Mouse (Mus musculus) liver, embryonic 13.5 days (tissue): ENCODE data around the gene Zfp335. TPM values are rescaled to one million over a fixed set of nuclear protein-coding genes. Genes with fewer than 3 reads are reported as not detected.

Experiments used
- ATAC-seq: fragments of 200-750 bp; cut with Nextera tagmentation; 2 replicates; pipeline ENCODE4 v1.8.0; 2017; ENCODE audit warnings: low read depth, mild to moderate bottlenecking, moderate number of reproducible peaks, moderate library complexity
- DNase-seq: peaks from one replicate; pipeline ENCODE4 v3.0.0; 2022
- H3K27ac ChIP-seq: fragments of 300-500 bp; sonication (generic); 2 replicates; pipeline ENCODE4 v1.5.1; 2015; ENCODE audit warnings: moderate library complexity, mild to moderate bottlenecking, inconsistent platforms
- H3K27me3 ChIP-seq: fragments of 300-500 bp; sonication (generic); 2 replicates; pipeline ENCODE4 v1.6.1; 2015; ENCODE audit warnings: mild to moderate bottlenecking, inconsistent platforms
- H3K36me3 ChIP-seq: fragments of 300-500 bp; sonication (generic); 2 replicates; pipeline ENCODE4 v1.6.1; 2015; ENCODE audit warnings: mild to moderate bottlenecking, inconsistent platforms
- H3K4me1 ChIP-seq: fragments of 300-500 bp; sonication (generic); replicated peaks from 2 replicates; pipeline ENCODE4 v1.6.1; 2015; ENCODE audit warnings: inconsistent platforms
- H3K4me2 ChIP-seq: fragments of 300-500 bp; sonication (generic); 2 replicates; pipeline ENCODE4 v1.6.1; 2015; ENCODE audit warnings: inconsistent platforms, mild to moderate bottlenecking, moderate library complexity
- H3K4me3 ChIP-seq: fragments of 300-500 bp; sonication (generic); replicated peaks from 2 replicates; pipeline ENCODE4 v1.5.1; 2015; ENCODE audit warnings: mild to moderate bottlenecking, inconsistent platforms
- H3K9ac ChIP-seq: fragments of 300-500 bp; sonication (generic); 2 replicates; pipeline ENCODE4 v1.6.1; 2015; ENCODE audit warnings: mild to moderate bottlenecking, inconsistent platforms
- H3K9me3 ChIP-seq: fragments of 300-500 bp; sonication (generic); replicated peaks from 2 replicates; pipeline ENCODE4 v1.6.1; 2016; ENCODE audit warnings: inconsistent platforms
- WGBS: fragments of 180-500 bp; shearing (Covaris S2); methylation state at CpG from one replicate; pipeline ENCODE4 v1.1.7; 2015; ENCODE audit not compliant: insufficient replicate concordance; 5-methylcytosine and 5-hydroxymethylcytosine counted together
- polyA plus RNA-seq: library from polyadenylated mRNA; unstranded; fragments of >200 nt; fragmentation: Nextera tagmentation; extraction: Ambion mirVana; gene quantifications from 2 replicates; pipeline ENCODE4 v1.2.1, GENCODE M21; 2015

Gene Zfp335
- polyA plus RNA-seq, 1 experiment from 2014 or later: 5.4 TPM

DNA sequence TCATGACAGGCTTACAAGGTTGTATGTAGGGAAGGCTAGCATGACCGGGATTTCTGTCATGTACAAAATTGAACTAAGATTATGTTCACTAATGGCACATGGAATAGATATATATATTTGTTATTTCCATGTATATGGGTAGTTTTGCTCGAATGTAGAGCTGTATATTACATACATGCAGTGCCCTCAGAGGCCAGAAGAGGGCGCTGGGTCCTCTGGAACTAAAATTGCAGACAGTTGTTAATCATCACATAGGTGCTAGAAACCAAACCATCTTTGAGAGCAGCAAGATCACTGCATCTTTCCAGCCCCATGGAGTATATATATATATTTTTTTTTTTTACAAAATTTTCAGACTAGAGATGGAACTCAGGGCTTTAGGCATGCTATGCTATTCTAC is 65.8 kb downstream of the Zfp335 start:
- DNase-seq (no peak), ATAC-seq (no peak)
- H3K4me2 ChIP-seq: no peak overlapping the region
- 35% methylated on average over 3 of the region's 3 CpGs for WGBS
- H3K4me3 ChIP-seq: no peak overlapping the region
- no peak overlapping the region for H3K9ac ChIP-seq
- H3K36me3 ChIP-seq: no peaks in the 10 kb centered on the region
- no peaks in the 10 kb centered on the region for H3K9me3 ChIP-seq
- no peaks in the 10 kb centered on the region for H3K27me3 ChIP-seq
- H3K4me1 ChIP-seq: no peaks in the 10 kb centered on the region
- H3K27ac ChIP-seq: no peak overlapping the region

Other genes starting within 250 kb of the Zfp335 start
- not detected in 2 replicates for gene Wfdc11, start 237.7 kb downstream of the Zfp335 start, polyA plus RNA-seq
- not detected in 2 replicates for gene Wfdc13, start 226.7 kb downstream of the Zfp335 start, polyA plus RNA-seq
- not detected in 2 replicates for gene Spint4, start 213.3 kb downstream of the Zfp335 start, polyA plus RNA-seq
- gene Spint5, start 196.5 kb downstream of the Zfp335 start, polyA plus RNA-seq: not detected in 2 replicates
- 0.93 and 1.0 TPM in 2 replicates for gene Wfdc3, start 165.8 kb downstream of the Zfp335 start, polyA plus RNA-seq
- 47.3 and 49.8 TPM in 2 replicates for gene Dnttip1, start 165.8 kb downstream of the Zfp335 start, polyA plus RNA-seq
- 762 and 764 TPM in 2 replicates for gene Ube2c, start 141.9 kb downstream of the Zfp335 start, polyA plus RNA-seq
- gene Tnnc2, start 131.8 kb downstream of the Zfp335 start, polyA plus RNA-seq: 5.1 and 8.4 TPM in 2 replicates
- gene Snx21, start 125.9 kb downstream of the Zfp335 start, polyA plus RNA-seq: 4.1 TPM in 2 replicates
- 18.8 and 20.3 TPM in 2 replicates for gene Acot8, start 106.9 kb downstream of the Zfp335 start, polyA plus RNA-seq
- gene Zswim3, start 106.7 kb downstream of the Zfp335 start, polyA plus RNA-seq: 4.3 and 5.1 TPM in 2 replicates
- gene Zswim1, start 89.1 kb downstream of the Zfp335 start, polyA plus RNA-seq: 6.2 and 6.9 TPM in 2 replicates
- gene Spata25, start 83.2 kb downstream of the Zfp335 start, polyA plus RNA-seq: not detected in 2 replicates
- gene Ctsa, start 78.9 kb downstream of the Zfp335 start, polyA plus RNA-seq: 65.4 and 69.2 TPM in 2 replicates
- 2.4 and 2.5 TPM in 2 replicates for gene Neurl2, start 78.3 kb downstream of the Zfp335 start, polyA plus RNA-seq
- gene Pltp, start 54.0 kb downstream of the Zfp335 start, polyA plus RNA-seq: 7.7 and 8.3 TPM in 2 replicates
- gene Pcif1, start 32.5 kb downstream of the Zfp335 start, polyA plus RNA-seq: 45.5 and 48.3 TPM in 2 replicates
- 1.1 and 1.2 TPM in 2 replicates for gene Mmp9, start 29.0 kb upstream of the Zfp335 start, polyA plus RNA-seq
- 0.17 and 0.18 TPM in 2 replicates for gene Slc12a5, start 49.0 kb upstream of the Zfp335 start, polyA plus RNA-seq
- 18.3 and 22.2 TPM in 2 replicates for gene Ncoa5, start 123.1 kb upstream of the Zfp335 start, polyA plus RNA-seq
- 3.4 and 3.8 TPM in 2 replicates for gene Cd40, start 143.9 kb upstream of the Zfp335 start, polyA plus RNA-seq
- gene 1700025C18Rik, start 179.0 kb upstream of the Zfp335 start, polyA plus RNA-seq: not detected in 2 replicates